Mouse (Mus musculus) gastrocnemius, adult 2 months (tissue): Measurements from ENCODE around the gene Ndufs6. TPM values are rescaled to one million over a fixed set of nuclear protein-coding genes. Genes with fewer than 3 reads are reported as not detected.

Source experiments
- DNase-seq: peaks from one replicate; pipeline ENCODE4 v3.0.0; 2022
- H3K27ac ChIP-seq: fragments of 200-600 bp; 2 replicates; pipeline ENCODE4 v1.8.1; 2022; ENCODE audit warnings: mild to moderate bottlenecking
- H3K4me3 ChIP-seq: fragments of 200-600 bp; 2 replicates; pipeline ENCODE4 v1.8.1; 2022; ENCODE audit warnings: mild to moderate bottlenecking, moderate library complexity
- CTCF ChIP-seq: fragments of 200-600 bp; IDR thresholded peaks from 2 replicates; pipeline ENCODE4 v1.8.1; 2022; ENCODE audit warnings: antibody characterized with exemption, mild to moderate bottlenecking, moderate library complexity
- intact Hi-C: fragments of 180-260 bp; cut with DNase I; formaldehyde crosslinking; loops from one replicate; pipeline ENCODE4 v1.15.1; 2025
- total RNA-seq, 2 experiments: library from RNA; stranded (reverse); gene quantifications; 2 replicates each; pipeline ENCODE4 v1.2.3; 2021

Gene Ndufs6
- total RNA-seq, 2 experiments from 2014 or later: 406 to 531 TPM

- TF ChIP-seq CTCF: no peak
- no peak for DNase-seq
- no peak overlapping the region for H3K27ac ChIP-seq
- no peak overlapping the region for H3K4me3 ChIP-seq
- intact Hi-C loops: no loop called here
Observed at GRCm38 (mm10) chr13:73298717-73299116, 29.6 kb downstream of the Ndufs6 start.

GRCm38 (mm10) chr13:73291102-73291501 lies 37.2 kb downstream of the Ndufs6 start:
- intact Hi-C loops: no loop called here
- no peak overlapping the region for H3K4me3 ChIP-seq
- no peak overlapping the region for H3K27ac ChIP-seq
- TF ChIP-seq CTCF: no peak
- DNase-seq: no peak

- H3K4me3 ChIP-seq: no peak overlapping the region
- no peak overlapping the region for H3K27ac ChIP-seq
- TF ChIP-seq CTCF: no peak
- intact Hi-C loops: no loop called here
- peak; percentile 43 for DNase-seq
Observed at GRCm38 (mm10) chr13:73290206-73290605, 38.1 kb downstream of the Ndufs6 start.

- intact Hi-C loops: no loop called here
- TF ChIP-seq CTCF: no peak
- no peak overlapping the region for H3K27ac ChIP-seq
Observed at GRCm38 (mm10) chr13:73283534-73283933, 44.8 kb downstream of the Ndufs6 start.

GRCm38 (mm10) chr13:73282407-73282806 lies 45.9 kb downstream of the Ndufs6 start:
- no peak for TF ChIP-seq CTCF
- no peak for DNase-seq
- intact Hi-C loops: no loop called here
- Histone ChIP-seq H3K27ac (no peak overlapping the region), H3K4me3 (no peak overlapping the region)

More at GRCm38 (mm10) chr13:73283534-73283933, 44.8 kb downstream of the Ndufs6 start:
- DNase-seq: no peak
- no peak overlapping the region for H3K4me3 ChIP-seq

GRCm38 (mm10) chr13:73279196-73279595 lies 49.1 kb downstream of the Ndufs6 start:
- Histone ChIP-seq H3K4me3 (no peak overlapping the region), H3K27ac (no peak overlapping the region)
- no peak for TF ChIP-seq CTCF
- no peak for DNase-seq
- intact Hi-C loops: no loop called here

- TF ChIP-seq CTCF: no peak
- intact Hi-C loops: no loop called here
- no peak overlapping the region for H3K4me3 ChIP-seq
- H3K27ac ChIP-seq: no peak overlapping the region
- no peak for DNase-seq
Observed at GRCm38 (mm10) chr13:73277797-73278196, 50.5 kb downstream of the Ndufs6 start.

- intact Hi-C loops: no loop called here
- H3K27ac ChIP-seq: no peak overlapping the region
- no peak overlapping the region for H3K4me3 ChIP-seq
- DNase-seq: no peak
- no peak for TF ChIP-seq CTCF
Observed at GRCm38 (mm10) chr13:73277361-73277760, 51.0 kb downstream of the Ndufs6 start.

GRCm38 (mm10) chr13:73273536-73273935 lies 54.8 kb downstream of the Ndufs6 start:
- no peak for TF ChIP-seq CTCF
- no peak overlapping the region for H3K27ac ChIP-seq
- intact Hi-C loops: no loop called here
- H3K4me3 ChIP-seq: no peak overlapping the region
- no peak for DNase-seq

GRCm38 (mm10) chr13:73272794-73273282 lies 55.5 kb downstream of the Ndufs6 start:
- DNase-seq: no peak
- intact Hi-C loops: no loop called here
- no peak for TF ChIP-seq CTCF
- H3K27ac ChIP-seq: no peak overlapping the region
- no peak overlapping the region for H3K4me3 ChIP-seq

- intact Hi-C loops: no loop called here
- Histone ChIP-seq H3K4me3 (peak overlapping the region; percentile 48), H3K27ac (no peak overlapping the region)
- no peak for DNase-seq
- TF ChIP-seq CTCF: no peak
Observed at GRCm38 (mm10) chr13:73271336-73272242, 56.8 kb downstream of the Ndufs6 start.

- no peak overlapping the region for H3K27ac ChIP-seq
- peak overlapping the region; percentile 35 for H3K4me3 ChIP-seq
- TF ChIP-seq CTCF: no peak
- DNase-seq: no peak
- intact Hi-C loops: no loop called here
Observed at GRCm38 (mm10) chr13:73270451-73271081, 57.8 kb downstream of the Ndufs6 start.

- Histone ChIP-seq H3K4me3 (no peak overlapping the region), H3K27ac (no peak overlapping the region)
- intact Hi-C loops: no loop called here
- DNase-seq: no peak
- no peak for TF ChIP-seq CTCF
Observed at GRCm38 (mm10) chr13:73269891-73270290, 58.5 kb downstream of the Ndufs6 start.

Other genes with a start within 250 kb of the Ndufs6 start
- not detected for gene Irx4, start 68.1 kb downstream of the Ndufs6 start, total RNA-seq
- gene Mrpl36, start within 50 bp of the Ndufs6 start, total RNA-seq: 10 to 100 TPM; 36.5 to 47.4 TPM
- 1 to 10 TPM; 3.5 to 3.6 TPM for gene Lpcat1, start 138.7 kb upstream of the Ndufs6 start, total RNA-seq
- not detected for gene Slc6a3, start 208.2 kb upstream of the Ndufs6 start, total RNA-seq